ENCODE assay signal across 8 mouse cellular contexts in genomic region chr5:110770448-110771158, GRCm38 (mm10). TPM values are rescaled to one million over a fixed set of nuclear protein-coding genes. Genes with fewer than 3 reads are reported as not detected.
DNase-seq lines count a peak whose midpoint lies in the region; ATAC-seq and TF ChIP-seq lines count a peak whose summit lies in the region.

Gene Ep400 (minus strand): TSS chr5:110770717.

- H3K4me1 ChIP-seq in E14TG2a.4 (replicated peaks; ENCODE audit: low read depth, low read length), result peaks cover 71% of the 10 kb centered on the region
- peaks cover 14% of the 10 kb centered on the region for H3K4me1 ChIP-seq in forebrain, embryonic 12.5 days
- H3K4me1 ChIP-seq in heart, postnatal 0 days (ENCODE audit: control insufficient read depth, insufficient read depth), result peaks cover 12% of the 10 kb centered on the region
- peaks cover 24% of the 10 kb centered on the region for H3K4me1 ChIP-seq in liver, embryonic 16.5 days (ENCODE audit: control insufficient read depth, low read depth, low read length)
- H3K4me1 ChIP-seq in neural tube, embryonic 13.5 days (replicated peaks), result peaks cover 21% of the 10 kb centered on the region
- H3K4me1 ChIP-seq in testis, adult 2 months (ENCODE audit: control insufficient read depth, insufficient read depth, low read length), result peaks cover 8% of the 10 kb centered on the region; the same call in 1 of the 2 replicates

- peak within 1 kb of the TSS; percentile 86 for H3K4me2 ChIP-seq in forebrain, embryonic 12.5 days
- peak within 1 kb of the TSS; percentile 80 for H3K4me2 ChIP-seq in heart, postnatal 0 days (ENCODE audit: low read depth, low read length)
- peak within 1 kb of the TSS; percentile 70 for H3K4me2 ChIP-seq in liver, embryonic 16.5 days (ENCODE audit: low read depth, low read length)
- peak within 1 kb of the TSS; percentile 60 for H3K4me2 ChIP-seq in neural tube, embryonic 13.5 days

- H3K9me3 ChIP-seq in E14TG2a.4 (ENCODE audit: low read length), result no peaks in the 10 kb centered on the region
- H3K9me3 ChIP-seq in forebrain, embryonic 12.5 days, result no peaks in the 10 kb centered on the region
- H3K9me3 ChIP-seq in heart, postnatal 0 days (replicated peaks; ENCODE audit: control insufficient read depth, low read length), result no peaks in the 10 kb centered on the region
- H3K9me3 ChIP-seq in liver, embryonic 16.5 days (replicated peaks; ENCODE audit: control insufficient read depth, low read length), result no peaks in the 10 kb centered on the region
- no peaks in the 10 kb centered on the region for H3K9me3 ChIP-seq in neural tube, embryonic 13.5 days

- TF ChIP-seq CTCF in E14TG2a.4 (conservative IDR thresholded peaks at IDR 0.05; ENCODE audit: low read length), result peak; percentile 44
- peak; percentile 73 for TF ChIP-seq CTCF in heart, postnatal 0 days (IDR thresholded peaks at IDR 0.05; ENCODE audit: low read depth)
- TF ChIP-seq CTCF in testis, adult 2 months (IDR thresholded peaks at IDR 0.05; ENCODE audit: control insufficient read depth, insufficient read depth, insufficient replicate concordance, low read depth, low read length), result peak; percentile 45; the same call in 1 of the 2 replicates

- peak; percentile 98 for ATAC-seq in forebrain, embryonic 12.5 days (ENCODE audit: low FRiP score)
- ATAC-seq in heart, postnatal 0 days (ENCODE audit: insufficient read depth, low read depth), result peak; percentile 97
- ATAC-seq in liver, embryonic 16.5 days (ENCODE audit: low read depth), result peak; percentile 93
- ATAC-seq in neural tube, embryonic 13.5 days (ENCODE audit: low read depth), result peak; percentile 97

- H3K36me3 ChIP-seq in E14TG2a.4 (ENCODE audit: insufficient read depth, low read length), result peaks cover 48% of the 10 kb centered on the region
- peaks cover 26% of the 10 kb centered on the region for H3K36me3 ChIP-seq in forebrain, embryonic 12.5 days (replicated peaks)
- peaks cover 29% of the 10 kb centered on the region for H3K36me3 ChIP-seq in heart, postnatal 0 days (replicated peaks; ENCODE audit: control insufficient read depth, insufficient read depth, low read length)
- peaks cover 21% of the 10 kb centered on the region for H3K36me3 ChIP-seq in liver, embryonic 16.5 days (ENCODE audit: control insufficient read depth, insufficient read depth)
- H3K36me3 ChIP-seq in neural tube, embryonic 13.5 days, result peaks cover 27% of the 10 kb centered on the region
- no peaks in the 10 kb centered on the region; the same call in 1 of the 2 replicates for H3K36me3 ChIP-seq in testis, adult 2 months (ENCODE audit: control insufficient read depth, insufficient read depth, low read length)

- H3K27me3 ChIP-seq in E14TG2a.4 (ENCODE audit: insufficient read depth, low read length), result no peaks in the 10 kb centered on the region
- H3K27me3 ChIP-seq in forebrain, embryonic 12.5 days, result no peaks in the 10 kb centered on the region
- H3K27me3 ChIP-seq in heart, postnatal 0 days (ENCODE audit: control insufficient read depth, insufficient read depth, low read length), result no peaks in the 10 kb centered on the region
- no peaks in the 10 kb centered on the region for H3K27me3 ChIP-seq in liver, embryonic 16.5 days (ENCODE audit: control insufficient read depth, insufficient read depth, low read depth, low read length)
- no peaks in the 10 kb centered on the region for H3K27me3 ChIP-seq in neural tube, embryonic 13.5 days
- H3K27me3 ChIP-seq in testis, adult 2 months (ENCODE audit: control insufficient read depth, insufficient read depth, low read length), result no peaks in the 10 kb centered on the region

- H3K9ac ChIP-seq in forebrain, embryonic 12.5 days, result peak within 1 kb of the TSS; percentile 87
- H3K9ac ChIP-seq in heart, postnatal 0 days (replicated peaks; ENCODE audit: low read depth, low read length), result peak within 1 kb of the TSS; percentile 78
- peak within 1 kb of the TSS; percentile 98 for H3K9ac ChIP-seq in liver, embryonic 16.5 days (ENCODE audit: low read depth, low read length)
- H3K9ac ChIP-seq in neural tube, embryonic 13.5 days, result peak within 1 kb of the TSS; percentile 94

- WGBS in forebrain, embryonic 12.5 days, result under 1% methylated on average over 83 of the region's 83 CpGs
- WGBS in heart, postnatal 0 days, result under 1% methylated on average over 81 of the region's 83 CpGs
- under 1% methylated on average over 83 of the region's 83 CpGs for WGBS in liver, embryonic 16.5 days (ENCODE audit: insufficient replicate concordance)
- WGBS in neural tube, embryonic 13.5 days, result under 1% methylated on average over 83 of the region's 83 CpGs

- peak; percentile 78 for TF ChIP-seq POLR2A in testis, adult 2 months (IDR thresholded peaks at IDR 0.05; ENCODE audit: control insufficient read depth, low read depth, low read length)

- peak within 1 kb of the TSS; percentile 97 for H3K4me3 ChIP-seq in E14TG2a.4 (replicated peaks; ENCODE audit: low read length)
- peak within 1 kb of the TSS; percentile 74 for H3K4me3 ChIP-seq in forebrain, embryonic 12.5 days (replicated peaks)
- H3K4me3 ChIP-seq in heart, postnatal 0 days (ENCODE audit: low read depth, low read length), result peak within 1 kb of the TSS; percentile 87
- H3K4me3 ChIP-seq in liver, embryonic 16.5 days (ENCODE audit: low read depth, low read length), result peak within 1 kb of the TSS; percentile 98
- H3K4me3 ChIP-seq in neural tube, embryonic 13.5 days, result peak within 1 kb of the TSS; percentile 86
- H3K4me3 ChIP-seq in testis, adult 2 months (ENCODE audit: control insufficient read depth, low read depth, low read length), result peak within 1 kb of the TSS; percentile 90

- H3K27ac ChIP-seq in forebrain, embryonic 12.5 days, result peak within 1 kb of the TSS; percentile 96
- H3K27ac ChIP-seq in heart, postnatal 0 days (ENCODE audit: low read depth), result peak within 1 kb of the TSS; percentile 93
- H3K27ac ChIP-seq in liver, embryonic 16.5 days (ENCODE audit: low read length), result peak within 1 kb of the TSS; percentile 98
- H3K27ac ChIP-seq in neural tube, embryonic 13.5 days (replicated peaks), result peak within 1 kb of the TSS; percentile 97
- H3K27ac ChIP-seq in testis, adult 2 months (ENCODE audit: control insufficient read depth, insufficient read depth, low read depth, low read length), result peak within 1 kb of the TSS; percentile 93

- peak; percentile 99 for DNase-seq in c-Kit-positive CD71-positive TER-119-positive erythroid progenitor cells, embryonic 14.5 days (ENCODE audit: low spot score)
- peak; percentile 100 for DNase-seq in heart, postnatal 0 days (ENCODE audit: low spot score)
- DNase-seq in kidney, postnatal 4 days, result peak; percentile 100

- peak; percentile 37; the same call in 1 of the 2 replicates for TF ChIP-seq EP300 in heart, postnatal 0 days (IDR thresholded peaks at IDR 0.05; ENCODE audit: low read depth)

RNA-seq across cellular contexts. Expression of gene Ep400, which starts in this region (rescaled TPM):
- 70.3 and 70.9 TPM in 2 replicates for polyA plus RNA-seq in forebrain, embryonic 12.5 days (2016; fragmentation: Nextera tagmentation; extraction: Ambion mirVana)
- 21.9 and 43.1 TPM in 2 replicates for total RNA-seq in heart, postnatal 0 days (2014; rRNA removed; ENCODE audit: low replicate concordance)
- polyA plus RNA-seq in heart, postnatal 0 days (2015; fragmentation: Nextera tagmentation; extraction: Ambion mirVana), result 10.2 and 12.7 TPM in 2 replicates
- polyA plus RNA-seq in liver, embryonic 16.5 days (2015; fragmentation: Nextera tagmentation; extraction: Ambion mirVana), result 21.8 and 25.1 TPM in 2 replicates
- 48.4 and 53.0 TPM in 2 replicates for polyA plus RNA-seq in neural tube, embryonic 13.5 days (2015; fragmentation: Nextera tagmentation; extraction: Ambion mirVana)
- polyA plus RNA-seq in testis, adult 2 months (2012; rRNA removed), result 196 and 227 TPM in 2 replicates

Comparison
In these comparisons a context has a peak if more than half of its experiments do, and no peak if none do; other contexts are left out.
1. Peak in every context shown above with its lines: DNase-seq, ATAC-seq, H3K4me3 ChIP-seq and H3K27ac ChIP-seq.